Mouse (Mus musculus) small intestine, adult 2 months (tissue): ENCODE data around the gene Eif3i.

Experiments
- CTCF ChIP-seq: fragments of 200-500 bp; IDR thresholded peaks from 2 replicates; pipeline ENCODE4 v1.5.1; 2012; ENCODE audit warnings: low read depth, mild to moderate bottlenecking, control low read depth, inconsistent platforms, low read length, moderate library complexity, mixed read lengths; ENCODE audit not compliant: insufficient replicate concordance, insufficient read length; ENCODE audit errors: extremely low read depth
- POLR2A ChIP-seq: fragments of 200-500 bp; IDR thresholded peaks from 2 replicates; pipeline ENCODE4 v1.6.1; 2012; ENCODE audit warnings: low read depth, mild to moderate bottlenecking, control low read depth, inconsistent platforms, low read length, moderate library complexity

- no peak for TF ChIP-seq POLR2A
- no peak for TF ChIP-seq CTCF
These were observed 13.6 kb upstream of the Eif3i start, which contains the start of gene Dcdc2b for GRCm38 (mm10) chr4:129614093-129614492.
